Mouse (Mus musculus) heart, postnatal 0 days (tissue): ENCODE results near the gene Fgf22. TPM values are rescaled to one million over a fixed set of nuclear protein-coding genes. Genes with fewer than 3 reads are reported as not detected.

Experiments used
- ATAC-seq: fragments of 200-750 bp; cut with Nextera tagmentation; 2 replicates; pipeline ENCODE4 v1.8.0; 2017; ENCODE audit warnings: low read depth, moderate number of reproducible peaks, moderate library complexity; ENCODE audit not compliant: insufficient read depth
- DNase-seq: peaks from one replicate; pipeline ENCODE4 v3.0.0-alpha.2; 2016; ENCODE audit warnings: low spot score
- H3K27ac ChIP-seq: fragments of 300-500 bp; sonication (generic); 2 replicates; pipeline ENCODE4 v1.5.1; 2014; ENCODE audit warnings: low read depth, mild to moderate bottlenecking
- H3K27me3 ChIP-seq: fragments of 300-500 bp; sonication (generic); 2 replicates; pipeline ENCODE4 v1.6.1; 2014; ENCODE audit warnings: low read length, mixed read lengths; ENCODE audit not compliant: control insufficient read depth, insufficient read depth
- H3K36me3 ChIP-seq: fragments of 300-500 bp; sonication (generic); replicated peaks from 2 replicates; pipeline ENCODE4 v1.6.1; 2014; ENCODE audit warnings: low read length, mixed read lengths; ENCODE audit not compliant: control insufficient read depth, insufficient read depth
- H3K4me1 ChIP-seq: fragments of 300-500 bp; sonication (generic); 2 replicates; pipeline ENCODE4 v1.6.1; 2014; ENCODE audit warnings: antibody characterized with exemption; ENCODE audit not compliant: control insufficient read depth, insufficient read depth
- H3K4me2 ChIP-seq: fragments of 300-500 bp; sonication (generic); 2 replicates; pipeline ENCODE4 v1.6.1; 2014; ENCODE audit warnings: low read depth, mild to moderate bottlenecking, low read length, moderate library complexity
- H3K4me3 ChIP-seq: fragments of 300-500 bp; sonication (generic); 2 replicates; pipeline ENCODE4 v1.5.1; 2014; ENCODE audit warnings: low read depth, low read length
- H3K9ac ChIP-seq: fragments of 300-500 bp; sonication (generic); replicated peaks from 2 replicates; pipeline ENCODE4 v1.6.1; 2014; ENCODE audit warnings: low read depth, low read length, mixed read lengths
- H3K9me3 ChIP-seq: fragments of 300-500 bp; sonication (generic); replicated peaks from 2 replicates; pipeline ENCODE4 v1.6.1; 2016; ENCODE audit warnings: low read length; ENCODE audit not compliant: control insufficient read depth
- CTCF ChIP-seq: IDR thresholded peaks from 2 replicates; pipeline ENCODE4 v1.5.1; 2016; ENCODE audit warnings: antibody characterized with exemption, control low read depth, low read depth
- EP300 ChIP-seq: IDR thresholded peaks from 2 replicates; pipeline ENCODE4 v1.6.1; 2016; ENCODE audit warnings: antibody characterized with exemption, low read depth
- WGBS: fragments of 180-500 bp; shearing (Covaris S2); extraction: QIAGEN DNeasy Blood & Tissue Kit; methylation state at CpG from one replicate; pipeline ENCODE4 v1.1.7; 2014; 5-methylcytosine and 5-hydroxymethylcytosine counted together
- polyA plus RNA-seq: library from polyadenylated mRNA; unstranded; fragments of >200 nt; fragmentation: Nextera tagmentation; extraction: Ambion mirVana; gene quantifications from 2 replicates; pipeline ENCODE4 v1.2.1, GENCODE M21; 2015
- total RNA-seq: library from RNA; depleted of rRNA; stranded (reverse); fragments of >200 nt; gene quantifications from 2 replicates; pipeline ENCODE4 v1.2.3, GENCODE M21; 2014; ENCODE audit warnings: low replicate concordance

Fgf22 gene
- total and polyA plus RNA-seq, 2 experiments from 2014 or later = 0.14 TPM; not detected in 1

DNA sequence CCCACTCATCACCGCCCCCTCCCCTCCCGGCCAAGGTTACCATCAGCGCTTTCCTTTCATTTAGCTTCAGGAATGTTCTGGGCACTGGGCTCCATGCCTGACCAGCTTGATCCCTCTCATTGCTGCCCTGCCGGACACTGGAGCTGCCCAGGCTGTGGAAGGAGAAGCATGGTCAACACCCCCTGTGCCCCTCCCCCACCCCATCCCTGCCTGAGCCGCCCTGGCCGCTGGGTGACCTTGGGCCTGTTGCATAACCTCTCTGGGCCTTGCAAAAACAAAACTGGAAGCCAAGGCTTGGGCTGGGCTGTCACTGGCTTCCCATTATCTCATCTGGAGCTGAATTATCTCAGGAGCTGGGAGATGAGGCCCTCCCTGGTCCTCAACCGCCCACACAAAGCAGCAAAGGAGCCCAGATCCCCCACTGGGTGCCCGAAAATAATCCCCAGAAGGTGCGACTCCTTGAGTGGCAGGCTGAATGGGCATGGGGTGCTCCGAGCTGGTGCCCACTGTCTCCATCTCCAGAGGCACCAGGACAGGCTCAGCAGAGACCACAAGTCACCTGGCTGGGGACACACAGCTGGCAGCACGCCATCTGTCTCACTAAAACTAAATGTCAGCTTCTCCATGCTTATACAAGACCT lies 47.6 kb downstream of the Fgf22 start:
- 0 out of 2 replicates have a peak overlapping the region, but pooled peaks have one; percentile 28 for H3K27ac ChIP-seq
- no peak overlapping the region for H3K9ac ChIP-seq
- ATAC-seq (peak; percentile 28; the same call in 1 of the 2 replicates), DNase-seq (no peak)
- peaks cover 18% of the 10 kb centered on the region; the same call in 1 of the 2 replicates for H3K4me1 ChIP-seq
- no peak overlapping the region for H3K4me3 ChIP-seq
- no peaks in the 10 kb centered on the region for H3K9me3 ChIP-seq
- WGBS = 35% methylated on average over 11 of the region's 11 CpGs
- H3K36me3 ChIP-seq = no peaks in the 10 kb centered on the region
- no peak for TF ChIP-seq EP300
- no peak for TF ChIP-seq CTCF
- H3K27me3 ChIP-seq = no peaks in the 10 kb centered on the region
- no peak overlapping the region for H3K4me2 ChIP-seq

DNA sequence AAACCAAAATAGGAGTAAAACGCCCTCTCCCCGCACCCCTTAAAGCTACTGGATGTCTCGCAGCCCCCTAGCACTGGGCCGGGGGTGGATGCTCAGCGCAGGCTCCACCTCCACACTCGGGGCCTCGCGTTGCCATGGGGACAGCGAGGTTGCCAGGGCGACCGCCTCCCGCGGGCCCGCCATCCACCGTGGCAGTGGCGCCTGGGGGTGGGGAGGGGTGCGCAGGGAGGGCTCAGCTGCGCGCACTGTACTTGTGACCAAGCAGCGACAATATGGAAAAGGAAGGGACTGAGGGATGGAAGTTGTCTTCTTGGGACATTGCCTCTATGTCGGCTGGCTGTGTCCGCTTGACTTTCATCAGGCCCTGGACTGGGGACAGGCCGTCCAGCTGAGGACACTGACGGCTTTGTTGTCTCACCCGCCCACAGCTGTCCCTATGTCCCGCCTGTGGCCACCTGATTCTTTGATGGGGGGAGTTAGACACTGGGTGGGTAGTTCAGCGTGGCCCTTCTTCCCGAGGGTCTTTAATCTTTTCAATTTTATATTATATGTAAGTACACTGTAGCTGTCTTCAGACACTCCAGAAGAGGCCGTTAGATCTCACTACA lies 48.9 kb downstream of the Fgf22 start:
- no peaks in the 10 kb centered on the region for H3K27me3 ChIP-seq
- no peak overlapping the region for H3K4me2 ChIP-seq
- H3K36me3 ChIP-seq = no peaks in the 10 kb centered on the region
- TF ChIP-seq CTCF (no peak), EP300 (no peak)
- 30% methylated on average over 29 of the region's 29 CpGs for WGBS
- peak; percentile 7; the same call in 1 of the 2 replicates for ATAC-seq
- H3K4me3 ChIP-seq = no peak overlapping the region
- no peak overlapping the region; the same call in 1 of the 2 replicates for H3K27ac ChIP-seq
- H3K9ac ChIP-seq = no peak overlapping the region
- no peaks in the 10 kb centered on the region for H3K9me3 ChIP-seq
- no peak for DNase-seq
- peaks cover 18% of the 10 kb centered on the region; the same call in 1 of the 2 replicates for H3K4me1 ChIP-seq

DNA sequence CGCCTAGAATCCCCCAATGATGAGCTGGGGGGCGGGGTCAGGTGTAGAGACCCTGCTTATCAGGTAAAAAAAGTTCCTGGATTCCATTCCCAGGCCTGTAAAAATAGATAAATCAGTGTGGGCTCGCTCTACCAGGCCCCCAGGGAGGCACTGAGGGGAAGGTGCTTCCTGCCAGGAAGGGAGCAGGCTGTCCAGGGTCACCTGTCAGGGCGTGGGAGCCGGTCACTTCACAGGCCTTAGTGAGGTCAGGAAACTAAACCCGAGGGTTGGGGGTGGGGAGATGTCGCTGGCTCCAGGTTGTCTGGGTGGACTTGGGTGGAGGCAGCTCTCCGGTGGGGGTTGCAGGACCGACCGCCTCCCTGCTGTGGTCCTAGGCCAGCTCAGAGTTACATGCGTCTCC lies 50.8 kb downstream of the Fgf22 start:
- Histone ChIP-seq H3K9me3 (no peaks in the 10 kb centered on the region), H3K4me1 (peaks cover 18% of the 10 kb centered on the region; the same call in 1 of the 2 replicates), H3K27me3 (no peaks in the 10 kb centered on the region), H3K9ac (no peak overlapping the region), H3K36me3 (no peaks in the 10 kb centered on the region; the same call in 1 of the 2 replicates), H3K4me3 (peak overlapping the region; percentile 4; the same call in 1 of the 2 replicates), H3K4me2 (peak overlapping the region; percentile 44), H3K27ac (peak overlapping the region; percentile 81)
- DNase-seq (peak; percentile 69), ATAC-seq (peak; percentile 50)
- TF ChIP-seq CTCF (no peak), EP300 (peak; percentile 94)
- WGBS = 39% methylated on average over 11 of the region's 11 CpGs

DNA sequence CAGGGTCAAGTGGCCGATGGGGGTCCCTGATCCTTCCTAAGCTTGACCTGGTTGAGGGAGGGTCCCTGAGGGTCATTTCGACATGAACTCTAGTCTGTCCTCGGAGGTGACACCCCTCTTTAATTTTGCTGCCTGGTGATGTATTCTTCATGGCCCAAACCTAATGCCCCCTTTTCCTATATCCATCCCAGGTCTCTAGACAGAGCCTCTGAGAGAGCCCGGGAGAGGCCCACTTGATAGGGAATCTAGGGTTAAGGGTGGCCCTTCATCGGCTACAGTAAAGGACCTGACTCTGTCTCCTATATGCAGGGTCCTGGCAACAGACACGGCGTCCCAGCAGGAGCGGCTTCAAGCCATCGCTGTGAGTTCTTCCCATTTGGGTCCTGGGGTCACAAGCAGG lies 51.5 kb downstream of the Fgf22 start:
- Histone ChIP-seq H3K9ac (no peak overlapping the region), H3K4me3 (0 out of 2 replicates have a peak overlapping the region, but pooled peaks have one; percentile 9), H3K9me3 (no peaks in the 10 kb centered on the region), H3K36me3 (no peaks in the 10 kb centered on the region; the same call in 1 of the 2 replicates), H3K4me1 (peaks cover 18% of the 10 kb centered on the region; the same call in 1 of the 2 replicates), H3K27ac (peak overlapping the region; percentile 81), H3K27me3 (no peaks in the 10 kb centered on the region), H3K4me2 (peak overlapping the region; percentile 44)
- no peak for TF ChIP-seq EP300
- no peak for TF ChIP-seq CTCF
- WGBS = 70% methylated on average over 9 of the region's 9 CpGs
- DNase-seq (no peak), ATAC-seq (no peak)

DNA sequence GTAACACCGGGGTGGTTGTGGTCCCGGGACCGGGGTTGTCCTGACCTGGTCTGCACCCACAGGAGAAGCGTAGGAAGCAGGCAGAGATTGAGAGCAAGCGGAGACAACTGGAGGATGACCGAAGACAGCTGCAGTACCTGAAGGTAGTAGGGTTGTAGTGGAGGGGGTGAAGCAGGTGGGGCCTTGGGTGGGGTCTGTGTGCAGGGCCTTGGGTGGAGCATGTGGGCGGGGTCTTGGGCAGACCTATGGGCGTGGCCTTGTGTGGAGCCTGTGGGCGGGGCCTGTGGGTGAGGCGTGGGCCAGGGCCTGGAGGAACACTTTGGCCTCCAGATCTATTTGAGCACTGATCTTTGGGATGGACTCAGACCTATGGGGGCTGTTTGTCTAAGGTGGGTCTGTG lies 52.1 kb downstream of the Fgf22 start:
- Histone ChIP-seq H3K27me3 (no peaks in the 10 kb centered on the region), H3K27ac (peak overlapping the region; percentile 81), H3K4me3 (peak overlapping the region; percentile 9; the same call in 1 of the 2 replicates), H3K4me1 (peaks cover 13% of the 10 kb centered on the region; the same call in 1 of the 2 replicates), H3K36me3 (no peaks in the 10 kb centered on the region; the same call in 1 of the 2 replicates), H3K9me3 (no peaks in the 10 kb centered on the region), H3K9ac (no peak overlapping the region), H3K4me2 (peak overlapping the region; percentile 44)
- TF ChIP-seq CTCF (no peak), EP300 (no peak)
- 61% methylated on average over 10 of the region's 10 CpGs for WGBS
- ATAC-seq = no peak
- no peak for DNase-seq
